Mouse (Mus musculus) forebrain, embryonic 13.5 days (tissue): ENCODE data around the gene Sectm1b. TPM values are rescaled to one million over a fixed set of nuclear protein-coding genes. Genes with fewer than 3 reads are reported as not detected.
"Not testable (repeated sequence)": the region's sequence is repeated elsewhere in the genome, so short reads cannot be mapped to it uniquely, and the experiment has no call there.

ENCODE experiments used
- ATAC-seq: fragments of 200-750 bp; cut with Nextera tagmentation; 2 replicates; pipeline ENCODE4 v1.8.0; 2017
- H3K27ac ChIP-seq: fragments of 300-500 bp; sonication (generic); 2 replicates; pipeline ENCODE4 v1.5.1; 2015; ENCODE audit warnings: inconsistent platforms, mild to moderate bottlenecking, moderate library complexity
- H3K27me3 ChIP-seq: fragments of 300-500 bp; sonication (generic); 2 replicates; pipeline ENCODE4 v1.6.1; 2015; ENCODE audit warnings: mild to moderate bottlenecking, inconsistent platforms
- H3K36me3 ChIP-seq: fragments of 300-500 bp; sonication (generic); 2 replicates; pipeline ENCODE4 v1.6.1; 2015; ENCODE audit warnings: mild to moderate bottlenecking, inconsistent platforms; ENCODE audit not compliant: poor library complexity, severe bottlenecking
- H3K4me1 ChIP-seq: fragments of 300-500 bp; sonication (generic); 2 replicates; pipeline ENCODE4 v1.6.1; 2015; ENCODE audit warnings: inconsistent platforms
- H3K4me2 ChIP-seq: fragments of 300-500 bp; sonication (generic); 2 replicates; pipeline ENCODE4 v1.6.1; 2015; ENCODE audit warnings: inconsistent platforms, mild to moderate bottlenecking, moderate library complexity
- H3K4me3 ChIP-seq: fragments of 300-500 bp; sonication (generic); 2 replicates; pipeline ENCODE4 v1.5.1; 2015; ENCODE audit warnings: mild to moderate bottlenecking, inconsistent platforms
- H3K9ac ChIP-seq: fragments of 300-500 bp; sonication (generic); 2 replicates; pipeline ENCODE4 v1.6.1; 2015; ENCODE audit warnings: mild to moderate bottlenecking, inconsistent platforms
- H3K9me3 ChIP-seq: fragments of 300-500 bp; sonication (generic); replicated peaks from 2 replicates; pipeline ENCODE4 v1.6.1; 2016; ENCODE audit warnings: inconsistent platforms
- WGBS: fragments of 180-500 bp; shearing (Covaris S2); methylation state at CpG from one replicate; pipeline ENCODE4 v1.1.7; 2015; 5-methylcytosine and 5-hydroxymethylcytosine counted together
- polyA plus RNA-seq: library from polyadenylated mRNA; unstranded; fragments of >200 nt; fragmentation: Nextera tagmentation; extraction: Ambion mirVana; gene quantifications from 2 replicates; pipeline ENCODE4 v1.2.1, GENCODE M21; 2015

Sectm1b gene
- polyA plus RNA-seq = not detected in 2 replicates

DNA sequence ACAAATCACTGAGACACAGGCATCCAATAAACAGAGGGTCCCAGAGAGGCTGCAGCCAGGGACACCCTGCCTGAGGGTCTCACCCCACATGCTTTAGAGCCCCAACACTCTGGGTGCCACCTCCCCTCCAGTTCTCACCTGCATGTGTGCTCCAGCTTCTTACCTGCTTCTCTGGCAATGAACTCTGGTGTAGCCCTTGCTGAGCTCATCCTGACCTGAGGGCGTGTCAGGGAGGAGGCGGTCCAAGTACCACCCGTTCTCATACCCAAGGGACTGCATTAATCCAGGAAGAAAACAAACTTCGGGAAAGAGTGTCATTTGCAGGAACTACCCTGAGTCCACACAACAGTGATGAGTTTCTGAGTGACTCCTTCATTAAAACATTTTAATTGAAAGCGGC is at the start of gene Sectm1b:
Gene Sectm1b (minus strand): TSS at position 191 of the 400 bp plus-strand sequence.
- no peaks in the 10 kb centered on the region for H3K4me1 ChIP-seq
- no peaks in the 10 kb centered on the region for H3K27me3 ChIP-seq
- no peak within 1 kb of the TSS for H3K27ac ChIP-seq
- no peak within 1 kb of the TSS for H3K4me2 ChIP-seq
- WGBS = 87% methylated on average over 5 of the region's 5 CpGs
- no peak within 1 kb of the TSS for H3K4me3 ChIP-seq
- H3K9me3 ChIP-seq = no peaks in the 10 kb centered on the region
- H3K9ac ChIP-seq = no peak within 1 kb of the TSS
- H3K36me3 ChIP-seq = no peaks in the 10 kb centered on the region
- ATAC-seq = no peak

DNA sequence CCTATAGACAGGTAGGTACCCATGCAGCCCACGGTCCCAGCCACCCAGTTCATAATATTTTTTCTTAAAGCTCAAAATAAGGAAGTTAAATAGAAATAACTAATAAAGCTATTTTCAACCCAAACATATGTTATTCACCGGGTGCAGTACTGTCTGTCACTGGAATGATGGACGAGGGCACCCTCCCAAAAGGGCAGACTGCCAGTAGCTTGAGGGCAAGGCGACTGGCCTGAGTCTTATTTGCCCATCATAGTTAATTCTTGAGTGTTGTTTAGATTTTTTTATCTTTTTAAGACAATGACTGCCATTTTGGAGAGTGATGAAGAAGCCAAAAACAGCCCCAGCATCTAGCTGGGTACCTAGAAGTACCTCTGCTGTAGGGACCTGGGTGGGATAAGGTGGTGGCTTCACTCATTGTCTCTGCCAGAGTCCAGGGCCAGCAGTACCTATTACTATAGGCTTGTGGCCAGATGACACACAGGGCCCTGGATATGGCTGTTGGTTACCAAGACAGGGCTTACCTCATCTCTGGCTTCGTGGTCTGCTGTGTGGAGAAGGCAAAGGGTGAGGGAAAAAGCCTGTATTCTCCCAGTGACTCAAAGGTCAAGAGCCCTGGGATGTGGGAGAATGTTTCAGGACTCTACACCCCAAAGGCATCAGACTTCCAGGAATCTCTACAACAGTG is 48.9 kb upstream of the Sectm1b start:
- no peak overlapping the region for H3K27ac ChIP-seq
- H3K4me3 ChIP-seq = no peak overlapping the region
- H3K9ac ChIP-seq = no peak overlapping the region
- H3K4me1 ChIP-seq = peaks cover 10% of the 10 kb centered on the region
- H3K9me3 ChIP-seq = no peaks in the 10 kb centered on the region
- ATAC-seq = no peak
- H3K36me3 ChIP-seq = no peaks in the 10 kb centered on the region
- WGBS = 79% methylated on average over 5 of the region's 5 CpGs
- H3K27me3 ChIP-seq = peaks cover 17% of the 10 kb centered on the region
- no peak overlapping the region for H3K4me2 ChIP-seq

DNA sequence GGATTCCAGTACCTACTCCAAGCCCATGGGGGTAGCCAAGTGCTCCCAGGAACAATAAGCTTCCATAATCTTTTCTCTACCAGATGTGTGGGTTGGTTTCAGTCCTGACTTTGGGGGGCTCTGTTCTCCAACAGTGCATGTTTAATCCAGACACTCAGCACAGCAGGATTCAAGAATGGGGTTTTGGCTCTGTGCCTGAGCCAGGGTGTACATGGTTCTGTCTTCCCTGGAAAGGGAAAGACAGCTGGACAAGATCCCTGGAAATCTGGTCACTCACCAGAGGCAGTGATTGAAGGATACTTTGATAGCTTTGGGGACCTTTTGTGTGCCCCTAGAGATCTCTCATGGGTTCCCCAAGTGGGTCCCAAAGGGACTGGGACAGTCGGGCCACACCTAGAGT is 48.2 kb upstream of the Sectm1b start:
- Histone ChIP-seq H3K27ac (no peak overlapping the region), H3K4me2 (no peak overlapping the region), H3K9ac (no peak overlapping the region), H3K4me3 (no peak overlapping the region), H3K4me1 (peaks cover 10% of the 10 kb centered on the region), H3K9me3 (no peaks in the 10 kb centered on the region), H3K36me3 (no peaks in the 10 kb centered on the region), H3K27me3 (peaks cover 17% of the 10 kb centered on the region)
- WGBS = 94% methylated on average over 1 of the region's 1 CpGs
- ATAC-seq = no peak

DNA sequence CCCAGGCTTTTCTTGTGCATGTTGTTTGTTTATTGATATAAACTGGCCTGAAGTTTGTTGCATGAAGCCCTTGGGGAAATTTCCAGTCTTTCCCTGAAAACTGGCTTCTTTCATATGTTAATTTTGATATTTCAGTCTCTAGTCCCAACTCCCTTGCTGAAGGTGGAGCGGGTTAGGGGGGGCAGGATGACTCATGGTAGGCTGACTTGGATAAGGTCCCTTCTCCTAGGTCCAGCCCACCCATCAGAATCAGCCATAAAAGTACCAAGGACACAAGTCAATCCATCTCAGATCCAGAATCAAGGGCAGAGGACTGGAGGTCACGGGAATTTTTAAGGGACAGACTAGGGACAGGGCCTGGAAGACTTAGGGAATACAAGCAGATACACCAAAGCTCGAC is 47.7 kb upstream of the Sectm1b start:
- Histone ChIP-seq H3K4me1 (peaks cover 10% of the 10 kb centered on the region), H3K4me2 (no peak overlapping the region), H3K27me3 (peaks cover 17% of the 10 kb centered on the region), H3K27ac (no peak overlapping the region), H3K4me3 (no peak overlapping the region), H3K9me3 (no peaks in the 10 kb centered on the region), H3K9ac (no peak overlapping the region), H3K36me3 (no peaks in the 10 kb centered on the region)
- 89% methylated on average over 3 of the region's 3 CpGs for WGBS
- ATAC-seq = no peak

- no peak overlapping the region for H3K4me3 ChIP-seq
- no peak overlapping the region for H3K4me2 ChIP-seq
- peaks cover 17% of the 10 kb centered on the region for H3K27me3 ChIP-seq
- no peaks in the 10 kb centered on the region for H3K36me3 ChIP-seq
- peaks cover 10% of the 10 kb centered on the region for H3K4me1 ChIP-seq
- no peaks in the 10 kb centered on the region for H3K9me3 ChIP-seq
- no peak overlapping the region for H3K9ac ChIP-seq
- peak; percentile 82 for ATAC-seq
- H3K27ac ChIP-seq = no peak overlapping the region
- WGBS = 10% methylated on average over 2 of the region's 2 CpGs
Observed at GRCm38 (mm10) chr11:121109986-121110385, 46.6 kb upstream of the Sectm1b start.

DNA sequence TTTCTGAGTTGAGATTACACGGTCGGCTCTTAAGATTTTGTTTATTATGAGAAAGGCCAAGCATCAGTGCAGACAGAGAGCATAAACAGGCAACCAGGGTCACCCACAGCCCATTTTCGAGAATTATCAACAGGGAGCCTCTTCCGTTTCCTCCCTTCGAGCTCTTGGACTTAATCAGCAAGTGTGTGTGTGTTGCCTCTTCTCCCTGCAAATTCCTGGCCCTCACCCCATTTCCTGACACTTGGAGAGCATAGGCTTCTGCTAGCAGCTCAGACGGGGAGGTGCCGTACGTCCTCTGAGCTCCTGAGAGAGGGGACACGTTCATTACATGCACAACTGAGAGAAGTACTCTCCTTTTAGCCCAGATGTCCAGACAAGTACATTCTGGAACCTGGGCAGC is 44.7 kb upstream of the Sectm1b start:
- H3K9me3 ChIP-seq = no peaks in the 10 kb centered on the region
- H3K4me3 ChIP-seq = no peak overlapping the region
- H3K4me2 ChIP-seq = no peak overlapping the region
- H3K27me3 ChIP-seq = peaks cover 17% of the 10 kb centered on the region
- H3K9ac ChIP-seq = no peak overlapping the region
- ATAC-seq = no peak
- peaks cover 10% of the 10 kb centered on the region for H3K4me1 ChIP-seq
- 83% methylated on average over 9 of the region's 9 CpGs for WGBS
- no peaks in the 10 kb centered on the region for H3K36me3 ChIP-seq
- no peak overlapping the region for H3K27ac ChIP-seq

DNA sequence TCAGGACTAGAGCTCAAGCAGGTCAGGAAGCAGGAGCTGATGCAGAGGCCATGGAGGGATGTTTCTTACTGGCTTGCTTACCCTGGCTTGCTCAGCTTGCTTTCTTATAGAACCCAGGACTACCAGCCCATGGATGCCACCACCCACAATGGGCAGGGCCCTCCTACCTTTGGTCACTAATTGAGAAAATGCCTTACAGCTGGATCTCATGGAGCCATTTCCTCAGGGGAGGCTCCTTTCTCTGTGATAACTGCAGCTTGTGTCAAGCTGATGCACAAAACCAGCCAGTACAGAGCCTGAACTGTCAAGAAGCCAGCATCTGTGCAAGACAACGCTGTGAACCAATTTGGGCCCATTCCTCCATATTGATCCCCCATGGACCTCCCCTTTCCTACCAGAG is 43.9 kb upstream of the Sectm1b start:
- not testable (repeated sequence) for H3K4me2 ChIP-seq, H3K27ac ChIP-seq, H3K4me3 ChIP-seq, H3K9ac ChIP-seq, H3K9me3 ChIP-seq, H3K36me3 ChIP-seq, ATAC-seq
- WGBS = 96% methylated on average over 1 of the region's 1 CpGs
- peaks cover 17% of the 10 kb centered on the region for H3K27me3 ChIP-seq
- H3K4me1 ChIP-seq = peaks cover 10% of the 10 kb centered on the region

DNA sequence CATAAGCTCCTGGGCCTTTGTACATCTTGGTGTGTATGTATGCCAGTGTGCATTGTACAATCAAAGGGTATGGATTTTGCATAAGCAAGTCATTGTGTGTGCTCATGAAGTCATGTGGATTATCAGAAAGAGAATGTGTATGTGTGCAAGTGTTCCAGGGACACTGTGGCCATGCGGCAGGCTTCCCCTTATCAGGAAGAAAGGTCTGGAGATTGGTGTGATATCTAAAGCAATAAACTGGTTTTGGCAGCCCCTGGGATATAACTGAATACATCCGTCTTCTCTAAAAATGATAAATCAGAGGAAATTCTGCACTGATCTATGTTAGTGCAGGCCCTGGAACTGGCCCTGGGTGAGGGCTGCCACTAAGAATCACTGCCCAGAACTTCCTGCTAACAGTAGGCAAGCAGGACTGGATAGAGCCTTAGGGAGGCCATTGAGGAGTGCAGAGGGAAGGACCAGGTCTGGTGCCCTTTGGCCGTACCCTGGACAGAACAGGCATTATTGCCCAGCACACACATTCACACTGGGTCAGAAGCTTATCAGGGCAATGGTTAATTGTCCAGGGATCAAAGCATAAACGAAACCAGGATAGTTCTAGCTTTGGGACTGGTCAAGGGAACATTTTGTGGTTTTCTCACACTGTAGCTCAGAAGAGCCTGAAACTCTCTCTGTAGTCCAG is 37.9 kb upstream of the Sectm1b start:
- Histone ChIP-seq H3K36me3 (no peaks in the 10 kb centered on the region), H3K4me3 (no peak overlapping the region), H3K4me2 (no peak overlapping the region), H3K27ac (no peak overlapping the region), H3K9me3 (no peaks in the 10 kb centered on the region), H3K4me1 (no peaks in the 10 kb centered on the region), H3K9ac (no peak overlapping the region), H3K27me3 (no peaks in the 10 kb centered on the region)
- no peak for ATAC-seq
- WGBS = 86% methylated on average over 4 of the region's 4 CpGs

DNA sequence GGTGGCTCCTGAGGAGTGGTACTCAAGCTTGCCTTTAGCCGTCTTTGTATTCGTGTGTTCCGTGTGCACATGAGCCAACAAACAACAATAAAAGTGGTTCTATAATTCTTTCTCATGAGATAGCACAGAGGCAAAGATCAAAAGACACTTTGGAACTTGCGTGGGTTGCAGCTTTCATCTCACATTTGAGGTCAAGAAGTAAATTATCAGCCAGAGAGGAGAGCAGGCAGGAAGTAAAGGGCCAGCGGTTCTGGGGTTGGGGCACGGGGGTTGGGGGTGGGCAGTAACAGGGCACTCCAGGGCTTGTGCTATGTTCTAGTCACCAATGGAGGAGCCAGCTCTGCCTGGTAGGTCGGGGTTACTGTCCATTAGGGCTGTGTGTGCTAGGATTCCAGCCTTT is 37.3 kb upstream of the Sectm1b start:
- Histone ChIP-seq H3K4me2 (no peak overlapping the region), H3K27me3 (no peaks in the 10 kb centered on the region), H3K27ac (no peak overlapping the region), H3K9me3 (no peaks in the 10 kb centered on the region), H3K4me3 (no peak overlapping the region), H3K4me1 (no peaks in the 10 kb centered on the region), H3K9ac (no peak overlapping the region), H3K36me3 (no peaks in the 10 kb centered on the region)
- 64% methylated on average over 7 of the region's 7 CpGs for WGBS
- no peak for ATAC-seq

DNA sequence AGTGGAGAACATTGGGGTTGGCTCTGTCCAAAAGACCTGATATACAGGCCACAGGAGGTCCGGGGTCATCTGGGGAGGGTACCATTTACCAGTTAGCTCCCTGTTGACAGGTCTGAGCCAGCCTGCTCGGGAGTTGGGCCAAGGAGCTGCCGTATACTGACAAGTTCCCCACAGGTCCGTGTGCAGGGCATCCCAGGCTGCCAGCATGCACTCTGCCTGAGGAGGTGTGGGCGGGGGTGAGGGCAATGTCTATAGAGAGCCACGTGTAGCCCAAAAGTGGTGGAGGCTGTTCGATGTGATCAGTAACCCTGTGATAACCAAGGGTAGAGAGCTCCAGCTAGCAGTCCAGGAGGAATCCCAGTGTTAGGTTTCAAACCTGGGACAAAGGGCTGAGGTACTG is 36.4 kb upstream of the Sectm1b start:
- no peaks in the 10 kb centered on the region for H3K9me3 ChIP-seq
- H3K27ac ChIP-seq = no peak overlapping the region
- H3K36me3 ChIP-seq = no peaks in the 10 kb centered on the region
- H3K4me2 ChIP-seq = no peak overlapping the region
- ATAC-seq = no peak
- no peaks in the 10 kb centered on the region for H3K27me3 ChIP-seq
- H3K4me3 ChIP-seq = no peak overlapping the region
- WGBS = 77% methylated on average over 7 of the region's 7 CpGs
- H3K4me1 ChIP-seq = no peaks in the 10 kb centered on the region
- H3K9ac ChIP-seq = no peak overlapping the region

GRCm38 (mm10) chr11:121092606-121093585 is 29.5 kb upstream of the Sectm1b start:
- no peak overlapping the region for H3K27ac ChIP-seq
- no peak overlapping the region for H3K4me2 ChIP-seq
- H3K9ac ChIP-seq = no peak overlapping the region
- WGBS = 91% methylated on average over 14 of the region's 14 CpGs
- no peaks in the 10 kb centered on the region for H3K9me3 ChIP-seq
- no peaks in the 10 kb centered on the region for H3K36me3 ChIP-seq
- H3K27me3 ChIP-seq = no peaks in the 10 kb centered on the region
- no peaks in the 10 kb centered on the region for H3K4me1 ChIP-seq
- ATAC-seq = no peak
- H3K4me3 ChIP-seq = no peak overlapping the region

DNA sequence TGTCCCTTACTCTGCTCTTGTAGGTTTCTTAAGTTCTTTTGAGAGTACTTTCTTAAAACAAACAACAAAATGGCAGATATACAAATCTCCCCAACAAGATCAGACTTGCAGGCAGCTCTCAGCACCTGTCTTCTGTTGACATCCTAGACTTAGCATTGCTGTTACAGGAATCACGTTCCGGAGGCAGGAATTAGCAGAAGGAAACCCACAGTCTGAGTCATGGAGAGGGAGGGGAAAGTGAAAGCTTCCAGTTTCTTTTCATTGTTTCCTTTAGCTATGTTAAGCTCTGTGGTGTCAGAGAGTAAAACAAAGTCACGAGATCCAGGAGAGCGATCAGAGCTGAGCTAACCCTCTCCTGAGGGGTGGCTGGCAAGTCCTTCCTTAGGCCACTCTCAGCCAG is 27.6 kb upstream of the Sectm1b start:
- Histone ChIP-seq H3K4me1 (no peaks in the 10 kb centered on the region), H3K4me3 (no peak overlapping the region), H3K27ac (no peak overlapping the region), H3K9me3 (no peaks in the 10 kb centered on the region), H3K27me3 (no peaks in the 10 kb centered on the region), H3K9ac (no peak overlapping the region), H3K4me2 (no peak overlapping the region), H3K36me3 (no peaks in the 10 kb centered on the region)
- 70% methylated on average over 4 of the region's 4 CpGs for WGBS
- ATAC-seq = no peak
